Mouse (Mus musculus) embryo, embryonic 11 days (tissue): ENCODE data around the gene P2rx2.

ENCODE experiments used
- DNase-seq: peaks from one replicate; pipeline ENCODE4 v3.0.0-alpha.2; 2015

The P2rx2 gene

GRCm38 (mm10) chr5:110313127-110313526 is 29.9 kb downstream of the P2rx2 start:
- DNase-seq, result no peak

GRCm38 (mm10) chr5:110308861-110309260 is 34.2 kb downstream of the P2rx2 start:
- DNase-seq, result no peak

GRCm38 (mm10) chr5:110300591-110300990 is 42.4 kb downstream of the P2rx2 start:
- no peak for DNase-seq

GRCm38 (mm10) chr5:110296637-110297036 is 46.4 kb downstream of the P2rx2 start:
- no peak for DNase-seq

- DNase-seq, result no peak
Observed at GRCm38 (mm10) chr5:110291649-110292048, 51.4 kb downstream of the P2rx2 start.
